Mouse (Mus musculus): ENCODE data around the gene Gprc5c. TPM values are rescaled to one million over a fixed set of nuclear protein-coding genes. Genes with fewer than 3 reads are reported as not detected.
A peak's percentile ranks its signal among the peaks of the same experiment; 100 is the strongest.

The Gprc5c gene
- 12.8 and 14.1 TPM in 2 replicates for total RNA-seq (2014; rRNA removed)
- polyA plus RNA-seq (2015; fragmentation: Nextera tagmentation; extraction: Ambion mirVana) = 7.5 and 7.8 TPM in 2 replicates

GRCm38 (mm10) chr11:114850452-114851268 is at the start of gene Gprc5c:
Gprc5c (plus strand) TSS chr11:114851152.
- TF ChIP-seq CTCF (IDR thresholded peaks at IDR 0.05; ENCODE audit: low read depth) = no peak
- peak; percentile 27 for ATAC-seq
- H3K27me3 ChIP-seq (ENCODE audit: insufficient read depth, low read length) = peaks cover 15% of the 10 kb centered on the region
- peak within 1 kb of the TSS; percentile 62 for H3K4me3 ChIP-seq (ENCODE audit: low read length)
- H3K9ac ChIP-seq (replicated peaks; ENCODE audit: low read length) = peak within 1 kb of the TSS; percentile 58
- no peaks in the 10 kb centered on the region for H3K36me3 ChIP-seq (ENCODE audit: insufficient read depth, low read length)
- H3K27ac ChIP-seq = peak within 1 kb of the TSS; percentile 64
- no peaks in the 10 kb centered on the region for H3K9me3 ChIP-seq (ENCODE audit: low read length)
- peaks cover 4% of the 10 kb centered on the region; the same call in 1 of the 2 replicates for H3K4me1 ChIP-seq (ENCODE audit: insufficient read depth, low read length)
- peak within 1 kb of the TSS; percentile 99 for H3K4me2 ChIP-seq (ENCODE audit: low read depth, low read length)
- DNase-seq (ENCODE audit: low spot score) = peak; percentile 39
- whole genome bisulfite sequencing = 2% methylated on average over 36 of the region's 43 CpGs

GRCm38 (mm10) chr11:114801906-114802305 is 49.0 kb upstream of the Gprc5c start:
- Histone ChIP-seq H3K27me3 (ENCODE audit: insufficient read depth, low read length) (no peaks in the 10 kb centered on the region), H3K36me3 (ENCODE audit: insufficient read depth, low read length) (no peaks in the 10 kb centered on the region), H3K4me3 (ENCODE audit: low read length) (no peak overlapping the region), H3K4me1 (ENCODE audit: insufficient read depth, low read length) (0 out of 2 replicates have a peak, but pooled peaks cover 2% of the 10 kb centered on the region), H3K9ac (replicated peaks; ENCODE audit: low read length) (no peak overlapping the region), H3K9me3 (ENCODE audit: low read length) (no peaks in the 10 kb centered on the region), H3K4me2 (ENCODE audit: low read depth, low read length) (no peak overlapping the region), H3K27ac (no peak overlapping the region)
- no peak for ATAC-seq
- WGBS = 88% methylated on average over 1 of the region's 1 CpGs
- DNase-seq (ENCODE audit: low spot score) = no peak
- TF ChIP-seq CTCF (IDR thresholded peaks at IDR 0.05; ENCODE audit: low read depth) = no peak

GRCm38 (mm10) chr11:114802540-114803267 is 48.2 kb upstream of the Gprc5c start:
- ATAC-seq (no peak), DNase-seq (ENCODE audit: low spot score) (no peak)
- Histone ChIP-seq H3K36me3 (ENCODE audit: insufficient read depth, low read length) (no peaks in the 10 kb centered on the region), H3K4me1 (ENCODE audit: insufficient read depth, low read length) (0 out of 2 replicates have a peak, but pooled peaks cover 2% of the 10 kb centered on the region), H3K27ac (no peak overlapping the region), H3K4me2 (ENCODE audit: low read depth, low read length) (no peak overlapping the region), H3K27me3 (ENCODE audit: insufficient read depth, low read length) (no peaks in the 10 kb centered on the region), H3K9ac (replicated peaks; ENCODE audit: low read length) (0 out of 2 replicates have a peak overlapping the region, but pooled peaks have one; percentile 13), H3K9me3 (ENCODE audit: low read length) (no peaks in the 10 kb centered on the region), H3K4me3 (ENCODE audit: low read length) (no peak overlapping the region)
- TF ChIP-seq CTCF (IDR thresholded peaks at IDR 0.05; ENCODE audit: low read depth) = no peak
- 62% methylated on average over 15 of the region's 15 CpGs for WGBS

GRCm38 (mm10) chr11:114803990-114804389 is 47.0 kb upstream of the Gprc5c start:
- WGBS = 23% methylated on average over 8 of the region's 8 CpGs
- no peaks in the 10 kb centered on the region for H3K36me3 ChIP-seq (ENCODE audit: insufficient read depth, low read length)
- no peak overlapping the region for H3K4me2 ChIP-seq (ENCODE audit: low read depth, low read length)
- no peaks in the 10 kb centered on the region for H3K9me3 ChIP-seq (ENCODE audit: low read length)
- no peak for TF ChIP-seq CTCF (IDR thresholded peaks at IDR 0.05; ENCODE audit: low read depth)
- H3K27ac ChIP-seq = no peak overlapping the region
- DNase-seq (ENCODE audit: low spot score) (no peak), ATAC-seq (no peak)
- no peak overlapping the region for H3K4me3 ChIP-seq (ENCODE audit: low read length)
- no peak overlapping the region for H3K9ac ChIP-seq (replicated peaks; ENCODE audit: low read length)
- no peaks in the 10 kb centered on the region for H3K27me3 ChIP-seq (ENCODE audit: insufficient read depth, low read length)
- 0 out of 2 replicates have a peak, but pooled peaks cover 2% of the 10 kb centered on the region for H3K4me1 ChIP-seq (ENCODE audit: insufficient read depth, low read length)

GRCm38 (mm10) chr11:114807025-114807424 is 43.9 kb upstream of the Gprc5c start:
- Histone ChIP-seq H3K27ac (no peak overlapping the region), H3K4me3 (ENCODE audit: low read length) (no peak overlapping the region), H3K9ac (replicated peaks; ENCODE audit: low read length) (no peak overlapping the region), H3K36me3 (ENCODE audit: insufficient read depth, low read length) (no peaks in the 10 kb centered on the region), H3K9me3 (ENCODE audit: low read length) (no peaks in the 10 kb centered on the region), H3K27me3 (ENCODE audit: insufficient read depth, low read length) (no peaks in the 10 kb centered on the region), H3K4me2 (ENCODE audit: low read depth, low read length) (no peak overlapping the region), H3K4me1 (ENCODE audit: insufficient read depth, low read length) (0 out of 2 replicates have a peak, but pooled peaks cover 2% of the 10 kb centered on the region)
- no peak; the same call in 1 of the 2 replicates for ATAC-seq
- DNase-seq (ENCODE audit: low spot score) = no peak
- WGBS = 40% methylated on average over 2 of the region's 2 CpGs
- TF ChIP-seq CTCF (IDR thresholded peaks at IDR 0.05; ENCODE audit: low read depth) = no peak

GRCm38 (mm10) chr11:114807686-114808427 is 43.1 kb upstream of the Gprc5c start:
- no peak for DNase-seq (ENCODE audit: low spot score)

More at GRCm38 (mm10) chr11:114807686-114808427, 43.1 kb upstream of the Gprc5c start:
- H3K4me1 ChIP-seq (ENCODE audit: insufficient read depth, low read length) = 0 out of 2 replicates have a peak, but pooled peaks cover 2% of the 10 kb centered on the region
- H3K4me2 ChIP-seq (ENCODE audit: low read depth, low read length) = no peak overlapping the region
- no peaks in the 10 kb centered on the region for H3K36me3 ChIP-seq (ENCODE audit: insufficient read depth, low read length)
- no peak overlapping the region for H3K9ac ChIP-seq (replicated peaks; ENCODE audit: low read length)
- WGBS = 28% methylated on average over 14 of the region's 14 CpGs
- H3K9me3 ChIP-seq (ENCODE audit: low read length) = no peaks in the 10 kb centered on the region
- ATAC-seq = no peak
- H3K27me3 ChIP-seq (ENCODE audit: insufficient read depth, low read length) = no peaks in the 10 kb centered on the region
- no peak overlapping the region for H3K4me3 ChIP-seq (ENCODE audit: low read length)
- H3K27ac ChIP-seq = no peak overlapping the region
- TF ChIP-seq CTCF (IDR thresholded peaks at IDR 0.05; ENCODE audit: low read depth) = no peak

Data from hindbrain, postnatal 0 days (tissue).